Mouse (Mus musculus) bone marrow, adult 2 months (tissue): ENCODE data around the gene Lrrc8d. TPM values are rescaled to one million over a fixed set of nuclear protein-coding genes. Genes with fewer than 3 reads are reported as not detected.

Source experiments
- H3K27ac ChIP-seq: fragments of 200-500 bp; 2 replicates; pipeline ENCODE4 v1.5.1; 2012; ENCODE audit warnings: low read depth, mild to moderate bottlenecking, control low read depth, inconsistent platforms, low read length; ENCODE audit not compliant: control insufficient read depth, poor library complexity, insufficient read depth
- H3K4me1 ChIP-seq: fragments of 200-500 bp; 2 replicates; pipeline ENCODE4 v1.6.1; 2011; ENCODE audit warnings: low read length; ENCODE audit not compliant: control insufficient read depth, insufficient read depth
- H3K4me3 ChIP-seq: fragments of 200-500 bp; replicated peaks from 2 replicates; pipeline ENCODE3; 2011; ENCODE audit warnings: mild to moderate bottlenecking, low read depth, low read length, control low read depth; ENCODE audit not compliant: control insufficient read depth
- CTCF ChIP-seq: fragments of 200-500 bp; IDR thresholded peaks from 2 replicates; pipeline ENCODE4 v1.5.1; 2011; ENCODE audit warnings: low read length, control low read depth; ENCODE audit not compliant: control insufficient read depth, insufficient read depth
- POLR2A ChIP-seq: fragments of 200-500 bp; IDR thresholded peaks from 2 replicates; pipeline ENCODE4 v1.6.1; 2011; ENCODE audit warnings: low read depth, mild to moderate bottlenecking, control low read depth, low read length, borderline replicate concordance; ENCODE audit not compliant: control insufficient read depth
- WGBS: fragments of 180-500 bp; shearing (Covaris S2); methylation state at CpG from one replicate; pipeline ENCODE4 v1.1.7; 2018; 5-methylcytosine and 5-hydroxymethylcytosine counted together
- polyA plus RNA-seq: library from polyadenylated mRNA; stranded (reverse); fragments of >200 nt; gene quantifications from 2 replicates; pipeline ENCODE4 v1.2.4, GENCODE M21; 2011; ENCODE audit warnings: low replicate concordance; ENCODE audit not compliant: missing spikeins, insufficient read depth, insufficient read length

Lrrc8d gene
- polyA plus RNA-seq, 1 experiment = 20.5 TPM

DNA sequence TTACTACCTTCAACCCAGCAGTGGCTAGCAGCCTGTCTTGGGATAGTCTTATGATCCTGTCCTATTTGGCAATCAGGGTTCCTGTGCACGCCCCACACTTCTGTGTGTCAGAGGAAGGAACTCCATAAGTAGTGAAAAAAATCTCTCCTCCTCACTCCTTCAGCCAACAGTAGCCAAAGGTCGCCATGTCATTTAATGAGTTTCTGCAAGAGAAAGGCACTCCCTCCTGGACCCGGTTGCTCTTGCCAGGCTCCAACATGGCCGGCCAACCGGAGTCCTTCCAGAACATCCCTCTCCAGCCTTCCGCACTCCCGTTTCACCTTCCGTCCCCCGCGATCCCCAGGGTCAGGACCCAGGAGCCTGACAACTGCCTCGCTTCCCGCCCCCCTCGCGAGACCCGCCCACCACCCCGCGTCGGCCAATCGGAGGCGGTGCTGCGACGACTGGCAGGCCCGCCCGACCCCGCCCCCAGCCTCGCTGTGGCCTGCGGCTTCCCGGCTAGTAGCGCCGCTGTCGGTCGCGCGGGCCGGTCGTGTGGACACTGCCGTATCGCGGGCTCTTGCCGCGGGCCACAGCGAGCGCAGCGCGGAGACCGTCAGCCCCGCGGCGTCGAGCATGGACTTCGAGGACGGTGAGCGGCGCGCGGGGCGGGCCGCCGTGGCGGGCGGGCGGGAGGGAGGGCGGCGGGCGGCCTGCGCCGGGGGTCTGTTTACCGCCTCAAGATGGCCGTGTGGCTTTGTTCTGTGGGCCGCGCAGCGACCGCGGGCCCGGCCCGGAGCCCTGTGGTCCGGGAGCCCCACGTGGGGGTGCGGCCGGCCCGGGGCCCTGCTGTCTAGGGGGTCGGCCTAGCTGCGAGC is 176.5 kb downstream of the Lrrc8d start, which contains the start of gene Zfp326:
Zfp326 (plus strand) TSS at position 498 of the 857 bp plus-strand sequence.
- 1% methylated on average over 80 of the region's 83 CpGs for WGBS
- H3K4me3 ChIP-seq = peak within 1 kb of the TSS; percentile 66
- H3K4me1 ChIP-seq = no peaks in the 10 kb centered on the region; the same call in 1 of the 2 replicates
- TF ChIP-seq CTCF (no peak), POLR2A (peak; percentile 85; the same call in 1 of the 2 replicates)
- H3K27ac ChIP-seq = peak within 1 kb of the TSS; percentile 28; the same call in 1 of the 2 replicates

DNA sequence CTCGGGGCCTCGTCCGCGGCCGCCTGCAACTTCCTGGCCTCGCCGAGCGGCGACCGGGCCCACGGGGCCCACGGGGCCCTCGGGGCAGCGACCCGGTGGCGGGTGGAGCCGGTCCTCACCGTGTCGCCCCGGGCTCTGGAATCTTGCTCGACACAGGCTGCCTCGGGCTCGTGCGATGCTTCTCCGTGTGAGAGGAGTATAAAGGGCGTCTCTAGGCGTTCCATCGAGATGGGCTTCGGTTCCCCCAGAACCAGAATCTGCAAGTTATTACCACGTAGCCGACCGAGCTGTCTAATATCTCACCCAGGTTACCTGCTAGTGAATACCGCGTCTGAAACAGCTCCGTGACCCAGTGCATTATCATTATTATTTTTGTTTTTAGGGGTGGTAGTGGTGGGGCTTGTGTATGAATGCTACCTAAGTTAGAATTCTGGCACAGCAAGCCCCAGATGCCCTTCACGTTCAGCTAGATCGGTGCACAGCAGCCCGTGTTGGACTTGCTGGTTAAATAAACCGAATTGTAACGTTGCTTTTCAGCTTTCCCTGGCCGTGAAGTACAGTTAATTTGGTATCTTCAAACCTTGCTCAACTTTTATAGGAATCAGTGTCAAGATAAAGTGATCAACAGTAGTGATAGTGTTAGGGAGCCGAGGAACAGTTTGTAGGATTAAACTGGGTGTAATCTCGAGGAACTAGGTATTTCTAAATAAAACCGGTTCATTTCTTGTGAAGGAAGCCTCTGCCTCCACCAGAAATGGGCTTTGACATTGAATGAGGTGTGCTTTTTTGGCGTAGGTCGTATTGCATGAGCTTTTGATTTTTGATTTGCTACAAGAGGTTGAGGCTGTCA is 177.4 kb downstream of the Lrrc8d start:
- H3K27ac ChIP-seq = no peak overlapping the region; the same call in 1 of the 2 replicates
- H3K4me1 ChIP-seq = no peaks in the 10 kb centered on the region; the same call in 1 of the 2 replicates
- WGBS = 1% methylated on average over 46 of the region's 46 CpGs
- TF ChIP-seq CTCF (no peak), POLR2A (no peak)
- H3K4me3 ChIP-seq = peak overlapping the region; percentile 66

Other genes with a start within 250 kb of the Lrrc8d start
- gene Lrrc8c, start 180.6 kb upstream of the Lrrc8d start, polyA plus RNA-seq = 9.2 and 9.7 TPM in 2 replicates
- gene Zfp326, start 176.6 kb downstream of the Lrrc8d start, polyA plus RNA-seq = 16.8 and 21.6 TPM in 2 replicates